Mouse (Mus musculus) hematopoietic stem cell, adult 5-6 weeks (primary cell): ENCODE results near the gene Rsph6a. TPM values are rescaled to one million over a fixed set of nuclear protein-coding genes. Genes with fewer than 3 reads are reported as not detected.

Experiments used
- ATAC-seq, 2 experiments: fragments of 125-278 bp in 1 of 2; replicated peaks in 1 of 2; 2 replicates each; pipeline ENCODE4 v1.8.0; 2016 to 2017; ENCODE audit warnings: inconsistent platforms in 2 of 2, mild to moderate bottlenecking in 2 of 2, moderate number of reproducible peaks in 2 of 2, low read depth in 1 of 2, moderate TSS enrichment in 1 of 2; ENCODE audit not compliant: low FRiP score in 2 of 2, poor library complexity in 2 of 2, severe bottlenecking in 2 of 2, insufficient read depth in 1 of 2, low TSS enrichment in 1 of 2
- total RNA-seq: library from RNA; stranded (forward); fragments of 172-1452, 232-1000 nt; gene quantifications from 2 replicates; pipeline ENCODE4 v1.2.3, GENCODE M21; 2017

Rsph6a gene
- total RNA-seq, 1 experiment from 2014 or later, result not detected

GRCm38 (mm10) chr7:19029084-19029653 lies 25.3 kb upstream of the Rsph6a start:
- ATAC-seq, result peak; percentile 87 to 96

GRCm38 (mm10) chr7:19031641-19032040 lies 22.8 kb upstream of the Rsph6a start:
- no peak for ATAC-seq

- ATAC-seq, result no peak
Measured at GRCm38 (mm10) chr7:19044616-19045015, 9.9 kb upstream of the Rsph6a start.

DNA sequence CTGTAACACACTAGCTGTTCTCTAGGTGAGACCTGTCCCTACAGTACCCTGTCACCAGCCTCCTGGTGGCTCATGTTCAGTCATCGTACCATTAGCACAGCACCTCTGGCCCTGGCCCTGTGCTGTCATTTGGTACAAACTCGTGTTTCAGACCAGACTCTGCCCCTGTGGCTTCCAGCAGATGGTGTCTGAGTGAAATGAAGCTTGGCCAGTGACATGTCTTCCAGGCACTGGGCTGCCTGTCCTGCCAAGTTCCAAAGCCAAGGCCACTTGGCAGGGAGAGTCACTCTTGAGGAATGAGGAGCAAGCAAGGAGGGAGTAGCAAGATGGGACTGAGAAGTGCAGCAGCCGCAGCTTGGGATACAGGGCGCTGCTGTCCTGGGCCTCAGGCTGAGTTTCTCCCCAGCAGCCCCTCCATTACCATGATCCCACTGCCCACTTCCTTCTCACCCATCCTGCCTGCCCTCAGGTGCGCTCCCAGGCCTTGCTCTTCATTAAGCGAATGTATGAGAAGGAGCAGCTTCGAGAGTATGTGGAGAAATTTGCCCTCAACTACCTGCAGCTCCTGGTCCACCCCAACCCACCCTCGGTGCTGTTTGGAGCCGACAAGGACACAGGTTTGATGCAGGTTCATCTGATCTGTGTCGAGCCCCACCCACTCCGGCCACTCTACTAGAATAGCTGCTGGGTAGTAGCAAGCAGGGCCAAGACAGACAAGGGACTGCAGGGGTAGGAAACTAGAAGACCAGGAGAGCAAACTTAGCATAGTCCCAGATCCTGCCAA lies 8.0 kb upstream of the Rsph6a start:
- no peak for ATAC-seq

DNA sequence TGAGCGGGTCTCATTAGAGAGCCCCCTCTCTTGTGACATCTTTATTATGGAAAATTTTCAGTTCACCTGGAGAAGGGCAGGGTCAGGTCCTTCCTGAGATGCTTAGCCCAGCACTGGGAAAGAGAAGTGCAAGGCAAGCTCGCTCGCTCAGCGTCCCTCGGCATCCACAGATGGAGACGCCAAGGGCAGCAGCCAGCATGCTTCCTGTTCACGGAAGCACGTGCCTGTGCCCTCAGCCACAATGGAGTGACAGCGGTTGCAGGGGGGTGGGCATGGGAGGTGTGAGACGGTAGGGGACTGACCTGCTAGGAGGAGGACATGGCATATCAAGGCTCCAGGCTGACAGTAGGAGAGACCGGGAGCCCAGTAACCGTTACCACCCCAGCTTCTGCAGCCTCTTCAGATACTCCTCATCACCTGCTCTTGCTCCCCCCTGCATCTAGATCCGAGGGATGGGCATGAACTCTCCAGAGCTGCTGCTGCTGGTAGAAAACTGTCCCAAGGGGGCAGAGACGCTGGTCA lies 6.4 kb upstream of the Rsph6a start:
- ATAC-seq, result peak; percentile 62 to 71

GRCm38 (mm10) chr7:19049252-19049651 lies 5.2 kb upstream of the Rsph6a start:
- ATAC-seq, result no peak

- no peak for ATAC-seq
Measured at GRCm38 (mm10) chr7:19050172-19050571, 4.3 kb upstream of the Rsph6a start.

GRCm38 (mm10) chr7:19051161-19051560 lies 3.3 kb upstream of the Rsph6a start:
- ATAC-seq, result no peak

GRCm38 (mm10) chr7:19052345-19053135 lies 1.9 kb upstream of the Rsph6a start:
- no peak for ATAC-seq

GRCm38 (mm10) chr7:19053136-19053532 lies 1.4 kb upstream of the Rsph6a start:
- no peak for ATAC-seq

DNA sequence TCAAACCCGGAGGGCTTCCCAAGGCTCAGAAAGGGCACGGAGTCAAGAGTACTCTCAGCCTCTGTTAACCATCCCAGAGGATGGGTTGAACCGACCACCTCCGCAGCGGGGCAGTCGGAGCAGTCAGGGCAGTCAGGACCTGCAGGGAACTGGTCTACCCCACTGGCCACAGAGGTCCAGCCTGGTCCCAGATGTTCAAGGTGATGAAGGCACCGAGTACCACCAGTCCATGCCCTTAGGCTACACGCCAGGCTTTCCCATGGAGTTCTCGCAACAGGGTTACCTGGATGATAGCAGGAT lies 237 bp downstream of the Rsph6a start:
- ATAC-seq, result no peak

DNA sequence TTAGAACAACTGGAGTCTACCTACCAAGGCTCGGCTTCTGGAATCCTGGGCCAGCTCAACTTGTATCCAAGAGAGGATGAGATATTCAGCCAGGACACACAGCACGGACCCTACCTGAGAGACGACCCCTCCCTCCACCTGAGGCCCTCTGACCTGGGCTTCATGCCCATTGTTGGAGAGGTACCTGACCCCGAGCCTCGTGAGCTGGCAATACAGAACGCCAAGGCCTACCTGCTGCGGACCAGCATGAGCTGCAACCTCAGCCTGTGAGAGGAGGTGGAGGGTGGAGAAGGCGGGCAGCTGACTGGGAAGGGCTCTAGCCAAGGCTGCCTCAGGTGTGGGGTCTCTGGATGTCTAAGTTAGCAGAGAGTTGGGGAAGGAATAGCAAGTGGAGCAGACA lies 618 bp downstream of the Rsph6a start:
- no peak for ATAC-seq

DNA sequence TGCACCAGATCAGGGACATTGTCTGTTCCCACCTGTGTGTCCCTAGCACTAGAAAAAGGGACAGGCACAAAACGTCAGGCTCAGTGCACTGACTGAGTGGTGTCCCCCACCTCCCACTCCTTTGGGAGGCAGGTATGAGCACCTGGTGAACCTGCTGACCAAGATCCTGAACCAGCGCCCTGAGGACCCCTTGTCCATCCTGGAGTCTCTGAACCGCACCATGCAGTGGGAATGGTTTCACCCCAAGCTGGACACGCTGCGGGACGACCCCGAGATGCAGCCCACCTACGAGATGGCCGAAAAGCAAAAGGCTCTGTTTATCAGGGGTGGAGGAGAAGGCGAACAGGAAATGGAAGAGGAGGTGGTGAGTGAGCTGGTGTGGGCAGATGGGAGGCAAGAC lies 2.9 kb downstream of the Rsph6a start:
- ATAC-seq, result no peak

- ATAC-seq, result no peak
Measured at GRCm38 (mm10) chr7:19065896-19066295, 11.4 kb downstream of the Rsph6a start.

GRCm38 (mm10) chr7:19067063-19067462 lies 12.6 kb downstream of the Rsph6a start:
- peak in 1 of 2 experiments; percentile 27; a peak in 1 of 4 replicates for ATAC-seq

- ATAC-seq, result no peak
Measured at GRCm38 (mm10) chr7:19067935-19068334, 13.4 kb downstream of the Rsph6a start.

GRCm38 (mm10) chr7:19068707-19069106 lies 14.2 kb downstream of the Rsph6a start:
- ATAC-seq, result no peak

GRCm38 (mm10) chr7:19069500-19069899 lies 15.0 kb downstream of the Rsph6a start:
- no peak for ATAC-seq
